Mouse (Mus musculus): Measurements from ENCODE around the gene Smyd4. TPM values are rescaled to one million over a fixed set of nuclear protein-coding genes. Genes with fewer than 3 reads are reported as not detected.

The Smyd4 gene
- polyA plus RNA-seq, 2 experiments, result 7.9 to 11.6 TPM

DNA sequence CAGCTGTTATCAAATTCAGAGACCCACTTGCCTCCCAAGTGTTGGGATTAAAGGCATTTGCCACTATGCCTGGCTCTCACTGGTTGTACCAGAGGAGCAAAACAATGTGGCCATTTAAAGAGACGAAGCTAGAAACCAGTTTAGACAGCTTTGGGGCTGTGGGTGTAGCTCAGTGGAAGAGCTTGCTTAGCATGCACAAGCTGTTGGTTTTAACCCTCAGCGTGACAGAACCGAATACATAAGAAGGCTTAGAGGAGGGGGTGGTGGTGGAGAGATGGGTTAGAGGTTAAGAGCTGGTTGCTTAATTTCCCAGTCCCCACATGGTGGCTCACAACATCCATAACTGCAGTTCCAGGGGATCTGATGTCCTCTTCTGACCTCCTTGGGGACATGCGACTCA, 39.6 kb upstream of the Smyd4 start:
- no peaks in the 10 kb centered on the region for H3K4me1 ChIP-seq (ENCODE audit: control insufficient read depth, insufficient read depth, low read length)
- no peak for TF ChIP-seq POLR2A (IDR thresholded peaks at IDR 0.05; ENCODE audit: borderline replicate concordance, extremely low read depth, insufficient read depth, insufficient read length)
- ATAC-seq (ENCODE audit: low FRiP score, low read depth) (no peak), DNase-seq (ENCODE audit: low spot score) (no peak)
- H3K27me3 ChIP-seq (ENCODE audit: control insufficient read depth, insufficient read depth, low read length), result no peaks in the 10 kb centered on the region
- H3K36me3 ChIP-seq (ENCODE audit: control insufficient read depth, insufficient read depth, low read length), result peaks cover 84% of the 10 kb centered on the region
- WGBS, result 88% methylated on average over 4 of the region's 4 CpGs
- H3K27ac ChIP-seq (replicated peaks; ENCODE audit: low read depth, low read length), result no peak overlapping the region
- H3K4me3 ChIP-seq (replicated peaks; ENCODE audit: low read length), result no peak overlapping the region
- no peaks in the 10 kb centered on the region for H3K9me3 ChIP-seq (ENCODE audit: control insufficient read depth, low read length)
- no peak overlapping the region for H3K4me2 ChIP-seq (replicated peaks; ENCODE audit: low read depth, low read length, severe bottlenecking)
- no peak overlapping the region for H3K9ac ChIP-seq (ENCODE audit: low read depth, low read length, severe bottlenecking)

DNA sequence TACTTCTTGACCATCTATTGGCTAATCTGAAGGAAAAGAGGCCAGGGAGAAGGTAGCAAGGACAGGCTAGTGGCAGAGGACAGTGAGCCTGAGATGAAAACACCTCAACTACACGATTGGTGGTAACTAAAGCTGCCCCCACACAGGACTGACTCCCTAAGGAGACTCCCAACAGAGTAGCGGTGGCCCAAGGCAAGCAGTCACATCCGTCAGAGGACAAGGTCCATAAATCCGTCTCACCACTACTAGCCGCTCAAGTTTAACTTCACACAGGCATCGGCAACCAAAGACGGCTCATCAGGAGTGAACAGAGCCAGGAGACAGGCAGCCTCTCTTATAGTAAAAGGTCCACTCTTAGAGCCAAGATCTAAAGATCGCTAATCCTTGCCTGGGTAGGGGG, 37.4 kb upstream of the Smyd4 start:
- Histone ChIP-seq H3K4me3 (replicated peaks; ENCODE audit: low read length) (no peak overlapping the region), H3K27me3 (ENCODE audit: control insufficient read depth, insufficient read depth, low read length) (no peaks in the 10 kb centered on the region), H3K4me2 (replicated peaks; ENCODE audit: low read depth, low read length, severe bottlenecking) (no peak overlapping the region), H3K36me3 (ENCODE audit: control insufficient read depth, insufficient read depth, low read length) (peaks cover 88% of the 10 kb centered on the region), H3K9ac (ENCODE audit: low read depth, low read length, severe bottlenecking) (no peak overlapping the region), H3K9me3 (ENCODE audit: control insufficient read depth, low read length) (no peaks in the 10 kb centered on the region), H3K27ac (replicated peaks; ENCODE audit: low read depth, low read length) (no peak overlapping the region), H3K4me1 (ENCODE audit: control insufficient read depth, insufficient read depth, low read length) (no peaks in the 10 kb centered on the region)
- TF ChIP-seq POLR2A (IDR thresholded peaks at IDR 0.05; ENCODE audit: borderline replicate concordance, extremely low read depth, insufficient read depth, insufficient read length), result no peak
- 81% methylated on average over 8 of the region's 8 CpGs for WGBS
- DNase-seq (ENCODE audit: low spot score), result no peak
- no peak for ATAC-seq (ENCODE audit: low FRiP score, low read depth)

DNA sequence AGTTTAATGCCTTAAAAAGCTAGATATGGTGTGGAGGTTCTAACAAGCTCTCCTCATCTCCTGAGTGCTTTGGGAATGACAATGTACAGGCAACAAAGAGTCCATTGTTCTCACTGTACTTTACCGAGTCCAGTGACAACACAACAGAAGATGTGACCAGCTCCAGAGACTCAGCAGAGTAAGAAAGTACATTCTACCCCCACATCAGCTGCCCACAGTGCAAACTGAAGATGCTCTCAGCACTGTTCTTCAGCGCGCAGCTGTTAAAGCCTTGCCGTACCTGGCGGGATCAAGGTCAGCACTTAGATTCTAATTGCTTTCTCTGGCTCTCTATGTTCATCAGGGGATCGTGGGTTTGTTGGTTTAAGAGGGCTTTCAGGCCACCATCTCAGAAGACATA, 36.5 kb upstream of the Smyd4 start:
- H3K36me3 ChIP-seq (ENCODE audit: control insufficient read depth, insufficient read depth, low read length), result peaks cover 85% of the 10 kb centered on the region

DNA sequence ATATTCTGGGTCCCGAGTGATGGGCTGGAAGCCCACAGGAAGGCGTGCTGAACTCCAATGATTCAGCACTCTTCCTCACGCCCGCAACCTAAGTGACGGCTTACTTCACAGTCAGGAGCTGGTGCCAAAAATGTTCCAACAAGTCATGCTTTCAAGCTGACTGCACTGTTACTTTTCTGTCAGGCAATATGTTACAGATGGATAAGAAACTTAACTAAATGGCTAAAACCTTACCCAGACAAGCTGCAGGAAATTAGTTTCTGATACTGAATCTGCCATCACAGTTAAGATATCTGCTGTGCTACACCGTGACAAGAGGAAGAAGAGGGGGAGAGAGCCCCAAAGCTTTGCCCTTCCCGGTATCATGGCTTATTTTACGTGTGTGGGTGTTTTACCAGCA, 34.4 kb upstream of the Smyd4 start:
- Histone ChIP-seq H3K4me1 (ENCODE audit: control insufficient read depth, insufficient read depth, low read length) (no peaks in the 10 kb centered on the region), H3K4me3 (replicated peaks; ENCODE audit: low read length) (no peak overlapping the region), H3K27me3 (ENCODE audit: control insufficient read depth, insufficient read depth, low read length) (no peaks in the 10 kb centered on the region), H3K9me3 (ENCODE audit: control insufficient read depth, low read length) (no peaks in the 10 kb centered on the region), H3K36me3 (ENCODE audit: control insufficient read depth, insufficient read depth, low read length) (peaks cover 79% of the 10 kb centered on the region), H3K27ac (replicated peaks; ENCODE audit: low read depth, low read length) (no peak overlapping the region), H3K4me2 (replicated peaks; ENCODE audit: low read depth, low read length, severe bottlenecking) (no peak overlapping the region), H3K9ac (ENCODE audit: low read depth, low read length, severe bottlenecking) (no peak overlapping the region)
- no peak for ATAC-seq (ENCODE audit: low FRiP score, low read depth)
- DNase-seq (ENCODE audit: low spot score), result no peak
- WGBS, result 88% methylated on average over 8 of the region's 8 CpGs
- TF ChIP-seq POLR2A (IDR thresholded peaks at IDR 0.05; ENCODE audit: borderline replicate concordance, extremely low read depth, insufficient read depth, insufficient read length), result no peak

More for the DNA sequence above, 36.5 kb upstream of the Smyd4 start:
- no peaks in the 10 kb centered on the region for H3K9me3 ChIP-seq (ENCODE audit: control insufficient read depth, low read length)
- TF ChIP-seq POLR2A (IDR thresholded peaks at IDR 0.05; ENCODE audit: borderline replicate concordance, extremely low read depth, insufficient read depth, insufficient read length), result no peak
- H3K4me3 ChIP-seq (replicated peaks; ENCODE audit: low read length), result no peak overlapping the region
- DNase-seq (ENCODE audit: low spot score), result no peak
- no peak overlapping the region for H3K27ac ChIP-seq (replicated peaks; ENCODE audit: low read depth, low read length)
- ATAC-seq (ENCODE audit: low FRiP score, low read depth), result no peak
- WGBS, result 92% methylated on average over 6 of the region's 6 CpGs
- H3K27me3 ChIP-seq (ENCODE audit: control insufficient read depth, insufficient read depth, low read length), result no peaks in the 10 kb centered on the region
- no peaks in the 10 kb centered on the region for H3K4me1 ChIP-seq (ENCODE audit: control insufficient read depth, insufficient read depth, low read length)
- no peak overlapping the region for H3K4me2 ChIP-seq (replicated peaks; ENCODE audit: low read depth, low read length, severe bottlenecking)
- no peak overlapping the region for H3K9ac ChIP-seq (ENCODE audit: low read depth, low read length, severe bottlenecking)

DNA sequence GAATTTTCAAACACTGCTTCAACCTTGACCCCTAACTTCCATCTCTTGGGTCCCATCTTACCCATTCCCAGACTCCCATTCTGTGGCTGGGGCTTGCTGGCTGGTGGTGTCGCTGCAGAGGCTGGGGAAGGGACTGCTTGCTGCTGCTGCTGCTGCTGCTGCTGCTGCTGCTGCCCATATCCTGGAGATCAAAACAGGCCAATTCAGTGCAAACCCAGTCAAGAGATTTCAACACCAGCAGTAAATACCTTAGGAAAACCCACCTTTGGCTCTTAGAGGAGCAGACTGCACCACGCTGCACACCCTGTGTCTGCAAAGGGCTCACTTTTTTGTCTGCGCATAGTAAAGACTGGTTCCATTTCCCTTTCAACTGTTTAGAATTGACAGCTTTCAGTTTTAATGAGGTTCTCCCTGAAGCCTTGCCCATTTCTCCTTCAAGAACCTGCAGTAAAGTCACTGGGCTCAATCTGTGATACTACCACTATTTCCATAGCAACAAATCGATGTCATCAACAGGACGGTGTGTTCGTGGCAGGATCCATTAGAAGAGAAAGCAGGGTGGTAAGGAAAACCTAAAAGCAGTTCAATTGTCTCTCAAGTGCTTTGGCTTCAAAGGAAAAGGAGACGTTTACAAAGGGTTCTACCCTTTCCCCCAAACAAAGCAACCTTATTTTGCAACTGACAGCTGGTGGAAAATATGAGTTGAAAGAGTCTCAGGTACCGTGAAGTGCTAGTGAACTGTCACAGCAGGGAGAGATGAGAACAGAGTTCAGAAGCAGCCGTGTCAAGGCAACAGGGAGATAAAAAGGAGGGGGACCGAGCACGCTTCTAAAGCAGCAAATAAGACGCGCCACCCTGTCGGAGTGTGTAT, 29.6 kb upstream of the Smyd4 start:
- no peaks in the 10 kb centered on the region for H3K27me3 ChIP-seq (ENCODE audit: control insufficient read depth, insufficient read depth, low read length)
- TF ChIP-seq POLR2A (IDR thresholded peaks at IDR 0.05; ENCODE audit: borderline replicate concordance, extremely low read depth, insufficient read depth, insufficient read length), result no peak
- peaks cover 35% of the 10 kb centered on the region for H3K36me3 ChIP-seq (ENCODE audit: control insufficient read depth, insufficient read depth, low read length)
- H3K9ac ChIP-seq (ENCODE audit: low read depth, low read length, severe bottlenecking), result no peak overlapping the region
- 71% methylated on average over 14 of the region's 14 CpGs for WGBS
- H3K27ac ChIP-seq (replicated peaks; ENCODE audit: low read depth, low read length), result no peak overlapping the region
- ATAC-seq (ENCODE audit: low FRiP score, low read depth), result no peak
- no peaks in the 10 kb centered on the region for H3K4me1 ChIP-seq (ENCODE audit: control insufficient read depth, insufficient read depth, low read length)
- H3K4me3 ChIP-seq (replicated peaks; ENCODE audit: low read length), result no peak overlapping the region
- H3K9me3 ChIP-seq (ENCODE audit: control insufficient read depth, low read length), result no peaks in the 10 kb centered on the region
- DNase-seq (ENCODE audit: low spot score), result no peak
- no peak overlapping the region for H3K4me2 ChIP-seq (replicated peaks; ENCODE audit: low read depth, low read length, severe bottlenecking)

All from limb, embryonic 14.5 days (tissue).